Mouse (Mus musculus): ENCODE results near the gene Cdc37l1. TPM values are rescaled to one million over a fixed set of nuclear protein-coding genes. Genes with fewer than 3 reads are reported as not detected.

Cdc37l1 gene
- polyA plus RNA-seq, 1 experiment = 26.8 TPM

DNA sequence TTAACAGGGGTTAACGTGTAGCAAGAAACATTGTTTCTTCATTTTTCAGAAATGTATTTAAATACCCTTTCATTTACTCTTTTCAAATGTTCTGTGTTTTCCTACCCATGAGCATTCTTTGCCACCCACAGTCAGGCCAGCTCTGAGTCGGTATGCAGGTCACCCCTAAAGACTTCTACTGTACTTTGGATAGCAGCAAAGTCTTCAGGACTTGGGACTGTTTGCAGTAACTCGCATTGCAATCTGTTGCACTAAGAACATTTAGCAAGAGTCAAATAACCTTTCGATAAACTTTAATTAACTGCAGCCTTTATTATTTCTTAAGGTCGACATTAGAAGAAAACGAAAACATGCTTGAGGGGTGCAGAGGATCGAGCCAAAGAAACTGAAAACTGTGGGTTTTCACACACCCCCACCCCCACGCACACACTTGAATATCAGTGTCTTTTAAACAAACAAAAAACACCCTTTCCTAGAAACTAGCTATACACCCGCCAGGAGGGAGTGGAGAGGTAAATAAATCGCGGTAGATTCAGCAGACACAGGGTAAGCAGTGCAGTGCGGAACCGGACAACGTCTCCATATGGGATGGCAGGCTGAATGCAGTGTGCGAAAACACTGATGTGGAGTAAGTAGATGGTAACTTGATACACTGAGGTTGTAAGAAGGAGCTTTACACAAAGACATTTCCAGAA lies 56.0 kb downstream of the Cdc37l1 start:
- Histone ChIP-seq H3K36me3 (ENCODE audit: control insufficient read depth, insufficient read depth, low read length) (no peaks in the 10 kb centered on the region), H3K27me3 (ENCODE audit: control insufficient read depth, insufficient read depth, low read length) (no peaks in the 10 kb centered on the region), H3K27ac (ENCODE audit: control insufficient read depth, insufficient read depth, low read depth, low read length) (peak overlapping the region; percentile 39), H3K4me1 (ENCODE audit: control insufficient read depth, insufficient read depth, low read length) (peaks cover 14% of the 10 kb centered on the region), H3K4me3 (ENCODE audit: control insufficient read depth, low read depth, low read length) (peak overlapping the region; percentile 67)
- TF ChIP-seq POLR2A (IDR thresholded peaks at IDR 0.05; ENCODE audit: control insufficient read depth, low read depth, low read length) = no peak
- TF ChIP-seq CTCF (IDR thresholded peaks at IDR 0.05; ENCODE audit: control insufficient read depth, insufficient read depth, insufficient replicate concordance, low read depth, low read length) = no peak

DNA sequence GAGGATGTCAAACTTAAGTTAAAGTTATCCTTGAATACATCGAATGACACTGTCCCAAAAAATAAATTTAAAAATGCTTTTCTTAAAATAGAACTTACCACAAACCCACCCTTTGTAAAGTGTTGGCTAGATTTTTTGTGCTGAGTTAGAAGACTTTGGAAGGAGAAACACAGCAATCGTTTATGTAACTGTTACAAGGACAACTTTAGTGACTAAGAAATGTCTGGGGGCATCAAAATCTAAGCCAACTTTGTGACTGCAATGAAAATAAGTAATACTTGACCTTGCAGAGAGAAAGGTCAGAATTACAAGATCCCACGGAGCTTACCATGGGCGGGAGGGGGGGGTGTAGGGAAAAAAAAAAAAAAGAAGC lies 56.8 kb downstream of the Cdc37l1 start:
- Histone ChIP-seq H3K27me3 (ENCODE audit: control insufficient read depth, insufficient read depth, low read length) (no peaks in the 10 kb centered on the region), H3K4me3 (ENCODE audit: control insufficient read depth, low read depth, low read length) (peak overlapping the region; percentile 96), H3K27ac (ENCODE audit: control insufficient read depth, insufficient read depth, low read depth, low read length) (peak overlapping the region; percentile 96), H3K36me3 (ENCODE audit: control insufficient read depth, insufficient read depth, low read length) (no peaks in the 10 kb centered on the region), H3K4me1 (ENCODE audit: control insufficient read depth, insufficient read depth, low read length) (peaks cover 14% of the 10 kb centered on the region)
- no peak for TF ChIP-seq CTCF (IDR thresholded peaks at IDR 0.05; ENCODE audit: control insufficient read depth, insufficient read depth, insufficient replicate concordance, low read depth, low read length)
- no peak for TF ChIP-seq POLR2A (IDR thresholded peaks at IDR 0.05; ENCODE audit: control insufficient read depth, low read depth, low read length)

- Histone ChIP-seq H3K27ac (ENCODE audit: control insufficient read depth, insufficient read depth, low read depth, low read length) (peak within 1 kb of the TSS; percentile 96), H3K4me1 (ENCODE audit: control insufficient read depth, insufficient read depth, low read length) (peaks cover 14% of the 10 kb centered on the region)
Observed at GRCm38 (mm10) chr19:29047334-29048170, 57.4 kb downstream of the Cdc37l1 start, which contains the start of gene Ak3. Gene Ak3, minus strand, starts transcription at chr19:29047961.

GRCm38 (mm10) chr19:29049401-29050075 lies 59.4 kb downstream of the Cdc37l1 start:
- peak overlapping the region; percentile 30; the same call in 1 of the 2 replicates for H3K27ac ChIP-seq (ENCODE audit: control insufficient read depth, insufficient read depth, low read depth, low read length)
- H3K36me3 ChIP-seq (ENCODE audit: control insufficient read depth, insufficient read depth, low read length) = no peaks in the 10 kb centered on the region
- TF ChIP-seq CTCF (IDR thresholded peaks at IDR 0.05; ENCODE audit: control insufficient read depth, insufficient read depth, insufficient replicate concordance, low read depth, low read length) = no peak
- TF ChIP-seq POLR2A (IDR thresholded peaks at IDR 0.05; ENCODE audit: control insufficient read depth, low read depth, low read length) = no peak
- H3K27me3 ChIP-seq (ENCODE audit: control insufficient read depth, insufficient read depth, low read length) = no peaks in the 10 kb centered on the region
- H3K4me3 ChIP-seq (ENCODE audit: control insufficient read depth, low read depth, low read length) = peak overlapping the region; percentile 96; the same call in 1 of the 2 replicates
- H3K4me1 ChIP-seq (ENCODE audit: control insufficient read depth, insufficient read depth, low read length) = peaks cover 14% of the 10 kb centered on the region

More at GRCm38 (mm10) chr19:29047334-29048170, 57.4 kb downstream of the Cdc37l1 start, which contains the start of gene Ak3:
- Histone ChIP-seq H3K36me3 (ENCODE audit: control insufficient read depth, insufficient read depth, low read length) (no peaks in the 10 kb centered on the region), H3K27me3 (ENCODE audit: control insufficient read depth, insufficient read depth, low read length) (no peaks in the 10 kb centered on the region), H3K4me3 (ENCODE audit: control insufficient read depth, low read depth, low read length) (peak within 1 kb of the TSS; percentile 96)
- TF ChIP-seq CTCF (IDR thresholded peaks at IDR 0.05; ENCODE audit: control insufficient read depth, insufficient read depth, insufficient replicate concordance, low read depth, low read length) (no peak), POLR2A (IDR thresholded peaks at IDR 0.05; ENCODE audit: control insufficient read depth, low read depth, low read length) (no peak)

DNA sequence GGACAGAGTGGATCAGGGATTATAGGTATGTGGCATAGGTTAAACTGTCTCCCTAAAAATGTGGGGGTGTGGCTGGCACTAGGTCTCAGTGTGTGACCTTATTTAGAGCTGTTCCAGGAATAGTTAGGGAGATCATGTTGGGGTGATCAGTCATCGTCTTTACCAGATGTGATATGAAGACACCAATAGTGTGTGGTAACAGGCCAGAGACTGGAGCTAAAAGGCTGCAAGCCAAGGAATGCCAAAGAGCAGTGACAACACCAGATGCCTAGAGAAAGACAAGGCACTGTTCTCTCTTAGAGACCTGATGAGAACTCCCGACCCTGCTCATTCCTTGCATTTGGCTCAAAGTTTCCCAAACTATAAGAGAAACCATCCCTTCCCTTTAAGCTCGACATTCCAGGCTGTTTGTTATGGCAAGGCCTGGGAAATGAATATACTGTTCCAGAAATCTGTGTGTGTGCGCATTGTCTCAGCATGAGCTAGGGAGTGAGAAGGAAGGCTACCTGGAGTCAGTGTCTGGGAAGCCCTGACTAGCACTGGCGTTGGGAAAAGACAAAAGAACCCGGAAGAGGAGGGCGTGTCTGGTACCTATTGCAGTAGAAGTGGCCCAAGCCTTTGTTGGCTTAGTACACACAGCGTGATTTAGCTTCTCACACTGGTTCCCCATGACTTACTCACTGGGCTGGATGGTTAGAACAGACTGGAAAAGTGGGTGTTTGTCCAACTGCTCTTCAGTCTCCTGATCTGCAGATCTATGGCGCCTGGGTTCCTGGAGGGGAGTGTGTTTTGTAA lies 60.2 kb downstream of the Cdc37l1 start:
- Histone ChIP-seq H3K27me3 (ENCODE audit: control insufficient read depth, insufficient read depth, low read length) (no peaks in the 10 kb centered on the region), H3K4me1 (ENCODE audit: control insufficient read depth, insufficient read depth, low read length) (peaks cover 14% of the 10 kb centered on the region), H3K27ac (ENCODE audit: control insufficient read depth, insufficient read depth, low read depth, low read length) (no peak overlapping the region), H3K4me3 (ENCODE audit: control insufficient read depth, low read depth, low read length) (no peak overlapping the region), H3K36me3 (ENCODE audit: control insufficient read depth, insufficient read depth, low read length) (no peaks in the 10 kb centered on the region)
- TF ChIP-seq CTCF (IDR thresholded peaks at IDR 0.05; ENCODE audit: control insufficient read depth, insufficient read depth, insufficient replicate concordance, low read depth, low read length) = no peak

GRCm38 (mm10) chr19:29052786-29053185 lies 62.6 kb downstream of the Cdc37l1 start:
- H3K4me1 ChIP-seq (ENCODE audit: control insufficient read depth, insufficient read depth, low read length) = peaks cover 9% of the 10 kb centered on the region
- no peak overlapping the region for H3K27ac ChIP-seq (ENCODE audit: control insufficient read depth, insufficient read depth, low read depth, low read length)
- no peak for TF ChIP-seq POLR2A (IDR thresholded peaks at IDR 0.05; ENCODE audit: control insufficient read depth, low read depth, low read length)
- no peak for TF ChIP-seq CTCF (IDR thresholded peaks at IDR 0.05; ENCODE audit: control insufficient read depth, insufficient read depth, insufficient replicate concordance, low read depth, low read length)
- H3K27me3 ChIP-seq (ENCODE audit: control insufficient read depth, insufficient read depth, low read length) = no peaks in the 10 kb centered on the region
- no peak overlapping the region for H3K4me3 ChIP-seq (ENCODE audit: control insufficient read depth, low read depth, low read length)
- H3K36me3 ChIP-seq (ENCODE audit: control insufficient read depth, insufficient read depth, low read length) = no peaks in the 10 kb centered on the region
